Mouse (Mus musculus) CH12.LX (cell line): ENCODE data around the gene Dlx6.

Experiments used
- CTCF ChIP-seq, 2 experiments: IDR thresholded peaks in 1 of 2; conservative IDR thresholded peaks in 1 of 2; 2 replicates each; pipeline ENCODE4 v1.5.1; 2011 to 2012; ENCODE audit warnings: low read depth in 2 of 2, low read length in 2 of 2, improper control_type of control experiment in 1 of 2, inconsistent platforms in 1 of 2, mild to moderate bottlenecking in 1 of 2, moderate library complexity in 1 of 2
- EP300 ChIP-seq: IDR thresholded peaks from 2 replicates; pipeline ENCODE4 v1.6.1; 2011; ENCODE audit warnings: low read length, improper control_type of control experiment
- MAFK ChIP-seq: IDR thresholded peaks from 2 replicates; pipeline ENCODE4 v1.6.1; 2011; ENCODE audit warnings: low read length, improper control_type of control experiment; ENCODE audit not compliant: insufficient replicate concordance
- MAZ ChIP-seq: IDR thresholded peaks from 2 replicates; pipeline ENCODE4 v1.6.1; 2012; ENCODE audit warnings: low read depth, mild to moderate bottlenecking, inconsistent platforms, low read length, improper control_type of control experiment, moderate library complexity
- MEF2A ChIP-seq: IDR thresholded peaks from 2 replicates; pipeline ENCODE4 v1.6.1; 2014; ENCODE audit warnings: low read depth, mild to moderate bottlenecking, inconsistent platforms, low read length, improper control_type of control experiment, borderline replicate concordance
- NRF1 ChIP-seq: IDR thresholded peaks from 2 replicates; pipeline ENCODE4 v1.6.1; 2014; ENCODE audit warnings: low read depth, mild to moderate bottlenecking, inconsistent platforms, low read length, improper control_type of control experiment, moderate library complexity
- POLR2A ChIP-seq: IDR thresholded peaks from 2 replicates; pipeline ENCODE4 v1.6.1; 2011; ENCODE audit warnings: low read depth, mild to moderate bottlenecking, improper control_type of control experiment, low read length
- POLR2AphosphoS2 ChIP-seq: IDR thresholded peaks from 2 replicates; pipeline ENCODE4 v1.6.1; 2011; ENCODE audit warnings: low read depth, low read length, improper control_type of control experiment
- SIN3A ChIP-seq: IDR thresholded peaks from 2 replicates; pipeline ENCODE4 v1.6.1; 2012; ENCODE audit warnings: low read length, improper control_type of control experiment, inconsistent platforms
- USF1 ChIP-seq: IDR thresholded peaks from 2 replicates; pipeline ENCODE4 v1.6.1; 2014; ENCODE audit warnings: low read depth, mild to moderate bottlenecking, inconsistent platforms, low read length, improper control_type of control experiment

DNA sequence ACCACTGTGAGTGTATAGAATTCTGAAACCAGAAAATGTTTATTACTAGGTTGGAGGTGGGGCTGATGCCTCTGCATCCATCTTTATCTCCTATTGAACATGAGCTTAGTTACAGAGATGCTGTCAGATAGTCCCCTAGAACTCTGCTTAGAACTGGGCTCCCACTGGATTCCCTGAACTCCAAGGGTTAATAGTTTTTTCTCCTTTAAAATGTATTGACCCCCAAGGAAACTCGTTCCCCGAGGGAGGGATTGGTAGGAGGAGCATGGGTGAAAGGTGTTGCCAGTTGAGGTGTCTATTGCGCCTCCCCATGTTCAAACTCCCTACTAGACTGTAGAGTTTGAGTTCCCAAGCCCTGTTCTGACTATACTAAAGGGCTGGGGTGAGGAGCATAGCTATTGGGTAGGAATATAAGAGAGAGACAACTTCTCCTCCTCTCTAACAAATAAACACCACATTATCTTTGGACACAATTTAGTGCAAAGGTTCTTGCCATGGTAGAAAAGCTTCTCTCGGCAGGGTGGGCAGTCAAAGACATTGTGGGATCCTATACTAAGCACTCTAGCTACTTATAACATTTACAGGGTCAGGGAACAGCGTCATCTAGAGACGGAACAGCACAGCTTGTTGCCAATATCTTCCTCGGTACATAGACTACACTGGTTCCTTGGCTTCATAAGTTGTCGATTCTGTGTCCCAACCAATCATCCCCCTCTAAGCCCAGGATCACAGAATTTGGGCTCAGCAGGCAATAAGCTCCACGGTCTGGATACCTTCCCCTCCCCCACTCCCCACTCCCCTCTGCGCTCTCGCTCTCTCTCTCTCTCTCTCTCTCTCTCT, 7.0 kb downstream of the Dlx6 start:
- TF ChIP-seq MAZ = no peak
- TF ChIP-seq POLR2A = no peak
- TF ChIP-seq CTCF (conservative IDR thresholded peaks at IDR 0.05 in 1 of 2, IDR thresholded peaks at IDR 0.05 in 1 of 2; ENCODE audit: low read depth in 2 of 2, low read length in 2 of 2) = no peak
- no peak for TF ChIP-seq NRF1
- no peak for TF ChIP-seq SIN3A
- no peak for TF ChIP-seq EP300
- no peak for TF ChIP-seq POLR2AphosphoS2
- no peak for TF ChIP-seq USF1
- no peak for TF ChIP-seq MAFK
- no peak for TF ChIP-seq MEF2A
